Mouse (Mus musculus) hindlimb bud, embryonic 11.5 days (tissue): ENCODE results near the gene Ceacam14.

Experiments
- DNase-seq: peaks from one replicate; pipeline ENCODE4 v3.0.0-alpha.2; 2012; ENCODE audit warnings: low read depth, low spot score; ENCODE audit errors: extremely low spot score

The Ceacam14 gene

GRCm38 (mm10) chr7:17812333-17812732 lies at the start of gene Ceacam14:
TSS of gene Ceacam14 (plus strand) at chr7:17812633.
- no peak for DNase-seq
